Mouse (Mus musculus): ENCODE data around the gene Anxa6. TPM values are rescaled to one million over a fixed set of nuclear protein-coding genes. Genes with fewer than 3 reads are reported as not detected.

The Anxa6 gene
- total and polyA plus RNA-seq, 3 experiments = 115 to 168 (median 162) TPM

DNA sequence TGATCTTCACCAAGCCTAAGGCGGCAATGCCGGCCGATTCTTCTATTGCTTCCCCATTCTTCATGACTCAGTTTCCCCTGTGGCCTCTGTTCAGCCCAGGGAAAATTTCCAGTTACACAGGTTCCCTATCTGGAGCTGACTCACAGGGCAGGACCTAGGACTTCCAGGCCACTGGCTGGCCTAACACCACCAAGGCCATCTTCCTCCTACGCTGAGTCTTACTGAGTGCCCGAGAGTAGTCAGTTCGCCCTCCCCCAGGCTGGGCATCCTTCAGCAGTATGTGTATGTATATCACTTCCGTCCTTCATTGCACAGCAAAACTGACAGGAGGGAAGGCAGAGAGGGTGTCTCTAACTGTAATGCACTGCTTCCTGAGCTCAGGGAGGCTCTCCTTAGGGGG, 99.0 kb downstream of the Anxa6 start:
- Histone ChIP-seq H3K9me3 (replicated peaks; ENCODE audit: low read length) (no peaks in the 10 kb centered on the region), H3K4me1 (ENCODE audit: control insufficient read depth in 1 of 2, insufficient read depth in 2 of 2) (peaks cover 18 to 53% of the 10 kb centered on the region in 2 experiments), H3K4me2 (ENCODE audit: insufficient read depth, low read depth, poor library complexity, severe bottlenecking) (no peak overlapping the region), H3K4me3 (replicated peaks in 1 of 3; ENCODE audit: low read depth in 2 of 3, low read length in 2 of 3, poor library complexity in 1 of 3) (no peak overlapping the region), H3K79me2 (replicated peaks; ENCODE audit: control insufficient read depth, extremely low read depth, insufficient read depth, poor library complexity, severe bottlenecking) (no peaks in the 10 kb centered on the region), H3K9ac (ENCODE audit: insufficient read depth, low read depth) (no peak overlapping the region), H3K27ac (ENCODE audit: insufficient read depth, low read depth) (no peak overlapping the region; the same call in 1 of the 2 replicates), H3K36me3 (replicated peaks in 1 of 2; ENCODE audit: control insufficient read depth in 1 of 2, insufficient read depth in 1 of 2, low read length in 1 of 2) (peaks cover 85 to 97% of the 10 kb centered on the region in 2 experiments), H3K27me3 (replicated peaks) (no peaks in the 10 kb centered on the region)
- dilution Hi-C loops (cut with MboI; ENCODE audit: extremely low pct_ligation_motif_present, extremely low pct_unique_long_range_greater_than_20kb, low sequenced_read_pairs) = no loop called here
- DNase-seq (ENCODE audit: extremely low read depth) = no peak
- in situ Hi-C loops (cut with MboI; ENCODE audit: low pct_ligation_motif_present, low pct_unique_long_range_greater_than_20kb, low sequenced_read_pairs) = loop anchor here (5.0 kb wide), 1 partner anchor 48 kb away; no protein-coding TSS in a partner anchor
- TF ChIP-seq NRF1 (IDR thresholded peaks at IDR 0.05; ENCODE audit: low read depth, low read length) (no peak), CHD2 (IDR thresholded peaks at IDR 0.05; ENCODE audit: low read length) (no peak), ZMIZ1 (IDR thresholded peaks at IDR 0.05; ENCODE audit: low read depth, low read length) (no peak), NELFE (IDR thresholded peaks at IDR 0.05; ENCODE audit: low read depth, low read length) (no peak), HCFC1 (IDR thresholded peaks at IDR 0.05; ENCODE audit: low read depth, low read length) (no peak), RAD21 (IDR thresholded peaks at IDR 0.05; ENCODE audit: low read depth, low read length) (no peak), POLR2AphosphoS2 (IDR thresholded peaks at IDR 0.05; ENCODE audit: low read depth, low read length) (no peak), CTCF (conservative IDR thresholded peaks at IDR 0.05 in 1 of 2, IDR thresholded peaks at IDR 0.05 in 1 of 2; ENCODE audit: low read depth in 2 of 2, low read length in 2 of 2) (no peak), KAT2A (IDR thresholded peaks at IDR 0.05; ENCODE audit: insufficient replicate concordance, low read length) (no peak), POLR2A (IDR thresholded peaks at IDR 0.05; ENCODE audit: low read depth, low read length) (no peak), PAX5 (IDR thresholded peaks at IDR 0.05; ENCODE audit: low read length) (no peak), CHD1 (IDR thresholded peaks at IDR 0.05; ENCODE audit: low read depth, low read length) (no peak), ELF1 (IDR thresholded peaks at IDR 0.05; ENCODE audit: low read depth, low read length) (no peak)

- in situ Hi-C loops (cut with MboI; ENCODE audit: low pct_ligation_motif_present, low pct_unique_long_range_greater_than_20kb, low sequenced_read_pairs) (loop anchor here (5.0 kb wide), 1 partner anchor 50 kb away; no protein-coding TSS in a partner anchor), dilution Hi-C loops (cut with MboI; ENCODE audit: extremely low pct_ligation_motif_present, extremely low pct_unique_long_range_greater_than_20kb, low sequenced_read_pairs) (no loop called here)
- no peak overlapping the region for H3K4me2 ChIP-seq (ENCODE audit: insufficient read depth, low read depth, poor library complexity, severe bottlenecking)
- H3K4me3 ChIP-seq (replicated peaks in 1 of 3; ENCODE audit: low read depth in 2 of 3, low read length in 2 of 3, poor library complexity in 1 of 3) = no peak overlapping the region
- no peak overlapping the region for H3K27ac ChIP-seq (ENCODE audit: insufficient read depth, low read depth)
- H3K9ac ChIP-seq (ENCODE audit: insufficient read depth, low read depth) = no peak overlapping the region
- peaks cover 16 to 40% of the 10 kb centered on the region in 2 experiments for H3K4me1 ChIP-seq (ENCODE audit: control insufficient read depth in 1 of 2, insufficient read depth in 2 of 2)
- no peaks in the 10 kb centered on the region for H3K27me3 ChIP-seq (replicated peaks)
- DNase-seq (ENCODE audit: extremely low read depth) = no peak
- peaks cover 88 to 98% of the 10 kb centered on the region in 2 experiments for H3K36me3 ChIP-seq (replicated peaks in 1 of 2; ENCODE audit: control insufficient read depth in 1 of 2, insufficient read depth in 1 of 2, low read length in 1 of 2)
- TF ChIP-seq CHD2 (IDR thresholded peaks at IDR 0.05; ENCODE audit: low read length) (no peak), POLR2A (IDR thresholded peaks at IDR 0.05; ENCODE audit: low read depth, low read length) (no peak), JUN (IDR thresholded peaks at IDR 0.05; ENCODE audit: insufficient read depth, low read depth, low read length) (no peak)
- H3K9me3 ChIP-seq (replicated peaks; ENCODE audit: low read length) = no peaks in the 10 kb centered on the region
- H3K79me2 ChIP-seq (replicated peaks; ENCODE audit: control insufficient read depth, extremely low read depth, insufficient read depth, poor library complexity, severe bottlenecking) = no peaks in the 10 kb centered on the region
Measured at GRCm38 (mm10) chr11:54932540-54932939, 100.7 kb downstream of the Anxa6 start.

Measured in CH12.LX (cell line).